Mouse (Mus musculus): ENCODE data around the gene Gtf2a1l. TPM values are rescaled to one million over a fixed set of nuclear protein-coding genes. Genes with fewer than 3 reads are reported as not detected.

Gene Gtf2a1l
- polyA plus RNA-seq, 1 experiment from 2014 or later = not detected

Other genes starting within 250 kb of the Gtf2a1l start
- gene Foxn2, start 227.9 kb upstream of the Gtf2a1l start, polyA plus RNA-seq (2015; fragmentation: Nextera tagmentation; extraction: Ambion mirVana) = 16.1 and 19.4 TPM in 2 replicates
- gene Ppp1r21, start 138.5 kb upstream of the Gtf2a1l start, polyA plus RNA-seq (2015; fragmentation: Nextera tagmentation; extraction: Ambion mirVana) = 31.0 and 33.8 TPM in 2 replicates
- 3.4 and 3.8 TPM in 2 replicates for gene Ston1, start 71.0 kb upstream of the Gtf2a1l start, polyA plus RNA-seq (2015; fragmentation: Nextera tagmentation; extraction: Ambion mirVana)
- gene Lhcgr, start 123.3 kb downstream of the Gtf2a1l start, polyA plus RNA-seq (2015; fragmentation: Nextera tagmentation; extraction: Ambion mirVana) = 0.08 TPM in 1 of 2 replicates, not detected in the other

Data from thymus, postnatal 0 days (tissue).